Comparison of ENCODE assay signal across 1 mouse cellular context in the genomic region with DNA sequence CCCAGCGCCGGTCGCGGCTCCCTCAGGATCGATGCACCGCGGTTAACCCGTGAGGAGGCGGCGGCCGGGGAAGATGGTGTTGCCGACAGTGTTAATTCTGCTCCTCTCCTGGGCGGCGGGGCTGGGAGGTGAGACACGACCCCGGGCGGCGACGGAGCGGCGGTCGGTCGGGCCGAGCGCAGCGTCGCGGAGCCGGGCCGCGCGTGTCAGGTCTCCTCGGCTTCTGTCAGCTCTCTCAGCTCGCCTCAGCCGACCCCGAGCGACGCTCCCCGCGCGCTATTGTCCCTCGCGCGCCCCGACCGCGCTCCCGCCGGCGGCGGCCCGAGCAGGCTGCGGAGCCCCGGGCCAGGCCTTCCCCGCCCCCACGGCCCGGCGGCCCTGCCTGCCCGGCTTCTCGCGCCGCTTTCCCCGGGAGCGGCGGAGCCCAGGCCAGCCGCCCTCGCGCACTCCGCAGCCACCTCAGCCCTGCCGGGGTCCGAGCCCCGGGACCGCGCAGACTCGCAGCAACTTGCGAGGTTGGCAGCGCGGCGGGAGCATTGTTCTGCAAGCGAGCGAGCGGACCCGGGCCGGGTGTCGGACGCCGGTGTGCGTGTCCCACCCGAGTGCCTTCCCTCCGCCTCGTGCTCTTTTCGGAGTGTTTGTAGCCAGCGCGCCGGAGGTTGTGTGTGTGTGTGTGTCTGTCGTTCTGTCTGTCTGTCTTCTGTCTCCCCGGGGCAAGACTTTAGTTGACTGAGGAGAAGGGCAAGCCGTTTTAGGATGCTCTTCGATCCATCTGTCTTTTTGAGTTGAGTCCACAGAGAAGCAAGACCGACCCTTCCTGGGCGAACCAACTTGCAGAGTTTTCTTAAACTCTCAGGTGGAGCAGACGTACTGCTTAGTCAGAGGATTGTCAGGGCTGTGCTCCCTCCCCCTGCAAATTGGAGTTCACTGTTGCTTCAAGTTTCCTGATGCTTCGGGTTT.
TF ChIP-seq lines count a peak whose summit lies in the region.

No protein-coding gene starts in this region.

TF ChIP-seq in CH12.LX, 34 proteins besides CTCF, POLR2A, EP300 and RAD21:
- TF ChIP-seq MAZ (IDR thresholded peaks at IDR 0.05; ENCODE audit: low read depth, low read length) (0 out of 2 replicates have a peak, but pooled peaks have one; percentile 16), UBTF (IDR thresholded peaks at IDR 0.05; ENCODE audit: low read depth, low read length) (peak; percentile 55; the same call in 1 of the 2 replicates), NRF1 (IDR thresholded peaks at IDR 0.05; ENCODE audit: low read depth, low read length) (0 out of 2 replicates have a peak, but pooled peaks have one; percentile 10), TBP (conservative IDR thresholded peaks at IDR 0.05; ENCODE audit: low read depth, low read length) (no peak)
